Mouse (Mus musculus) hematopoietic stem cell, adult 5-6 weeks (primary cell): ENCODE data around the gene Tnni3k. TPM values are rescaled to one million over a fixed set of nuclear protein-coding genes. Genes with fewer than 3 reads are reported as not detected.

Experiments used
- ATAC-seq, 2 experiments: fragments of 125-278 bp in 1 of 2; replicated peaks in 1 of 2; 2 replicates each; pipeline ENCODE4 v1.8.0; 2016 to 2017; ENCODE audit warnings: inconsistent platforms in 2 of 2, mild to moderate bottlenecking in 2 of 2, moderate number of reproducible peaks in 2 of 2, low read depth in 1 of 2, moderate TSS enrichment in 1 of 2; ENCODE audit not compliant: low FRiP score in 2 of 2, poor library complexity in 2 of 2, severe bottlenecking in 2 of 2, insufficient read depth in 1 of 2, low TSS enrichment in 1 of 2
- total RNA-seq: library from RNA; stranded (forward); fragments of 172-1452, 232-1000 nt; gene quantifications from 2 replicates; pipeline ENCODE4 v1.2.3, GENCODE M21; 2017

Gene Tnni3k
- total RNA-seq, 1 experiment from 2014 or later, result not detected

DNA sequence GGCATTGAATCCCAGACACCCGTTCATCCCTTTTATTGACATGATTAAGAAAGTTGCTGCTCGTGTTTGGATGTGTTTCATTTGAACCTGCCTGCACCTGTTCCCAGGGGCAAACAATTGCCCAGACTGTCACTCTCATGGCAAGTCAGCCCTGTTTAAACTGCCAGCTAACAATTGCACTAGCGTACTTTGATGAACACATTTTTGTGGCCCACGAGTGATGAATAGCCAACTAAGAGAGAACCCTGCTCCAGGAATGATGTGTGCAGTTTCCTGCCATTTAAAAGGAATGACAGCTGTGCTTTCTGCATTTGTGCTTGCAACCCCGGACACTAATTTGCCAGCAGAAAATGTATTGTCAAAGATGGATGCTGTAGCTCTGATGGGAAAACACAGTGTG, 312.3 kb downstream of the Tnni3k start:
- ATAC-seq, result no peak

DNA sequence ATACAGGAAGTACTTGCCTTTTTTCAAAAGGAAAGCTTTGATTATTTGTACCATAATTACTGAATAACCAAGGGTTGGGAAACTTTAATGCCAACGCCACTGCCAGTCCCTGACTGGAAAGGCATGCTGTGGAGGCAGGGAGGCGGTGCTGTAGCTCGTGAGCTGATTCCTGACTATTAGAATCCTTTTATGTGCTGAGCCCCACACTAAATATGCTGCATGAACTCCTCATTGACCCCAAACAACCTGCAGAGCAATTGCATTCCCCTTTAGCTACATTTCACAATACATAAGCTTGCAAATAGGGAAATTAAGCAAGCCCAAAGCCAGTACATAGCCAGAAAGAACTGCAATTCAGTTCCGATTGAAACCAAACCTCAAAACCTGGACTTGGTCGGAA, 313.7 kb downstream of the Tnni3k start:
- ATAC-seq, result no peak

Other genes starting within 250 kb of the Tnni3k start
- gene Fpgt, start 38.0 kb upstream of the Tnni3k start, total RNA-seq, result 9.1 and 16.4 TPM in 2 replicates
- gene Lrriq3, start 38.0 kb upstream of the Tnni3k start, total RNA-seq, result 1.1 and 1.6 TPM in 2 replicates